Comparison of ENCODE assay signal across 12 mouse cellular contexts in genomic region chr1:180324271-180324670, GRCm38 (mm10).
"Had no signal": no experiment of that assay in that cellular context is flagged by ENCODE, and none has a peak within 500 bp of the region (broad histone marks: within the 10 kb centered on the region; RNA-seq: fewer than 3 reads in every experiment).

No protein-coding gene starts in this region.

- DNase-seq: left cerebral cortex, postnatal 4 days; liver; liver, embryonic 13.5 days; liver, postnatal 0 days; lung, adult 18-20 months; lung, adult 2 months; lung, embryonic 14.5 days; lung, postnatal 10 days; lung, postnatal 14 days; lung, postnatal 36 days; lung, postnatal 4 days; midbrain, embryonic 14.5 days had no signal
